Mouse (Mus musculus) megakaryocyte-erythroid progenitor cell, adult 5-6 weeks (primary cell): ENCODE measurements around the gene Cypt4. TPM values are rescaled to one million over a fixed set of nuclear protein-coding genes. Genes with fewer than 3 reads are reported as not detected.
"Not testable (repeated sequence)": the region's sequence is repeated elsewhere in the genome, so short reads cannot be mapped to it uniquely, and the experiment has no call there.

Experiments used
- ATAC-seq: replicated peaks from 2 replicates; pipeline ENCODE4 v1.8.0; 2016; ENCODE audit warnings: mild to moderate bottlenecking, inconsistent platforms; ENCODE audit not compliant: severe bottlenecking, poor library complexity, low FRiP score, low TSS enrichment
- total RNA-seq, 2 experiments: library from RNA; stranded (forward) in 1 of 2; stranded (reverse) in 1 of 2; fragments of 200-1000, 215-1000 nt in 1 of 2; fragments of >200 nt in 1 of 2; fragmentation: Nextera tagmentation in 1 of 2; gene quantifications; 2 replicates each; pipeline ENCODE4 v1.2.3; 2014 to 2017

The Cypt4 gene
- not detected in 2 replicates for total RNA-seq (2014; fragmentation: Nextera tagmentation)
- not detected in 2 replicates for total RNA-seq (2017)

DNA sequence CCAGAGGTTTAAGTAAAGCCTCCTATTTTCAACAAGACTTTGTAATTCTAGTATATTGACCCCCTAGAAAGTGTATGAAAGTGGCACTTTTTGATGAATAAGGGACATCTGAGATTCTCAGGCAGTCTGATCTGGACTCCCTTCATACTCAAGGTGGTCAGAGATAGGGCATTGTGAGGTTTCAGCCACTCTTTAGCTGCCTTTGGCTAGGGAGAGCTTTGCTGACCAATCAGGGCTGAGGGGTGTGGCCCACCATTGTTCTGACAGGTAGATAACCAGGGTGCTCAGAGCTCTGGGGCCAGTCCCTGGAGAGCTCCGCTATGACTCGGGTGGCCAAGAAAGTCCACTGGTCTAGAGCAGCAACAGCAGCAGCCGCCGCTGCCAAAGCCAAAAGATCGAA is at the start of gene Cypt4:
Gene Cypt4 (plus strand): TSS at position 301 of the 400 bp plus-strand sequence.
- ATAC-seq = no peak

DNA sequence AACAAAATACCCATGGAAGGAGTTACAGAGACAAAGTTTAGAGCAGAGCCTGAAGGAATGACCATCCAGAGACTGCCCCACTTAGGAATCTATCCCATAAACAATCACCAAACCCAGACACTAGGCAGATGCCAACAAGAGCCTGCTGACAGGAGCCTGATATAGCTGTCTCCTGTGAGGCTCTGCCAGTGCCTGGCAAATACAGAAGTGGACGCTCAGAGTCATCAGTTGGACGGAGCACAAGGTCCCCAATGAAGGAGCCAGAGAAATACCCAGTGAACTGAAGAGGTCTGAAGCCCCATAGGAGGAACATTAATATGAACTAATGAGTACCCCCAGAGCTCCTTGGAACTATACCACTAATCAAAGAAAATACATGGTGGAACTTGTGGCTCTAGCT is 12.3 kb downstream of the Cypt4 start:
- not testable (repeated sequence) for ATAC-seq

Other genes with a start within 250 kb of the Cypt4 start
- 61.1 and 75.0 TPM in 2 replicates for gene Dpy19l1, start 122.1 kb upstream of the Cypt4 start, total RNA-seq (2014; fragmentation: Nextera tagmentation)
- gene Dpy19l1, start 122.1 kb upstream of the Cypt4 start, total RNA-seq (2017) = 98.1 and 106 TPM in 2 replicates
- not detected in 2 replicates for gene Dpy19l2, start 71.1 kb downstream of the Cypt4 start, total RNA-seq (2014; fragmentation: Nextera tagmentation)
- gene Dpy19l2, start 71.1 kb downstream of the Cypt4 start, total RNA-seq (2017) = not detected in 2 replicates
- gene Tbx20, start 149.1 kb downstream of the Cypt4 start, total RNA-seq (2014; fragmentation: Nextera tagmentation) = not detected in 2 replicates
- gene Tbx20, start 149.1 kb downstream of the Cypt4 start, total RNA-seq (2017) = not detected in 2 replicates